Mouse (Mus musculus): Measurements from ENCODE around the gene Actl7a. TPM values are rescaled to one million over a fixed set of nuclear protein-coding genes. Genes with fewer than 3 reads are reported as not detected.

Gene Actl7a
- not detected in 2 replicates for polyA plus RNA-seq (2015; fragmentation: Nextera tagmentation; extraction: Ambion mirVana)

DNA sequence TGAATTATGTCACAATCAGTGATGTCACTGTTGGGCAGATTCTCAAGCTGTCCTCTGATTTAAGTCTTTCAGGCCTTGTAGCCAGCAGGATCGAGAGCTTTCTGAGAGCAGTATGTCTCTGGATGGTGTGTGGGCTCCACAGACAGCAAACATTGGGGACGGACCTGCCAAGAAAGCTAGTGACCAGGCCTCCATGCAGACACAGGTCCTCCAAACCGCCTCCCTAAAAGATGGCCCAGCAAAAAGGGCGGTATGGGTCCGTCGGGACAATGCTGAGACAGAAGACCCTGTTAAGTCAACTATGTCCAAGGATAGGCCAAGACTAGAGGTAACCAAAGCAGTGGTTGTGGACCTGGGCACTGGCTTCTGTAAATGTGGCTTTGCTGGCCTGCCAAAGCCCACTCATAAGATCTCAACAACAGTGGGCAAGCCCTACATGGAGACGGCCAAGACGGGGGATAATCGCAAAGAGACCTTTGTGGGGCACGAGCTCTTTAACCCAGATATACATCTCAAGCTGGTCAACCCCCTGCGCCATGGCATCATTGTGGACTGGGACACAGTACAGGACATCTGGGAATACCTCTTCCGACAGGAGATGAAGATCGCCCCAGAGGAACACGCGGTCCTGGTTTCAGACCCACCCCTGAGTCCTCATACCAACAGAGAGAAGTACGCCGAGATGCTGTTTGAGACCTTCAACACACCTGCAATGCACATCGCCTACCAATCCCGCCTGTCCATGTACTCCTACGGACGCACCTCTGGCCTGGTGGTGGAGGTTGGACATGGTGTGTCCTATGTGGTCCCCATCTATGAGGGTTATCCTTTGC is at the start of gene Actl7a:
Gene Actl7a (plus strand): TSS at position 51 of the 833 bp plus-strand sequence.
- Histone ChIP-seq H3K27ac (replicated peaks) (no peak within 1 kb of the TSS), H3K9me3 (replicated peaks) (no peaks in the 10 kb centered on the region), H3K27me3 (no peaks in the 10 kb centered on the region), H3K9ac (no peak within 1 kb of the TSS), H3K36me3 (replicated peaks) (peaks cover 6% of the 10 kb centered on the region), H3K4me3 (replicated peaks) (no peak within 1 kb of the TSS), H3K4me1 (replicated peaks) (no peaks in the 10 kb centered on the region), H3K4me2 (no peak within 1 kb of the TSS)
- ATAC-seq (ENCODE audit: insufficient read depth) = no peak
- 81% methylated on average over 21 of the region's 21 CpGs for WGBS (ENCODE audit: insufficient replicate concordance)

DNA sequence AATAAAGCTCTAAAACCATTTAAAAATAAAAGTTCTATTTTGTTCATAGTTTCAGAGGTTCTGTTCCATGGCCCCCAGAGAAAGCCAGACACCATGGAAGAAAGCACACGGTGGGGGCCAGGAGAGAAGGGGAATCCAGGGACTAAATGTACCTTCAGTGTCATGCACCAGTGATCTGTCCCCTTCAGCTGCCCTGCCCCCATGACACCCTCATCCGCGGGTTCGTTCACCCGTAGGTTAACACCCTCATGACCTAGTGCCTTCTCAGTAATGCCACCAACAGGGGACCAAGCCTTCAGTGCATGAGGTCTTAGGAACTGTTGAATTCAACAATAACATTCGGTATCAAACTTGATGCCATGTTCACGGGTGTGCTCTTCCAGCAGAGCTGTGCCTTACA is 46.8 kb upstream of the Actl7a start:
- no peaks in the 10 kb centered on the region for H3K27me3 ChIP-seq
- H3K4me1 ChIP-seq (replicated peaks) = no peaks in the 10 kb centered on the region
- no peak overlapping the region for H3K9ac ChIP-seq
- no peaks in the 10 kb centered on the region for H3K9me3 ChIP-seq (replicated peaks)
- H3K27ac ChIP-seq (replicated peaks) = no peak overlapping the region
- no peak overlapping the region for H3K4me2 ChIP-seq
- H3K36me3 ChIP-seq (replicated peaks) = no peaks in the 10 kb centered on the region
- WGBS (ENCODE audit: insufficient replicate concordance) = 74% methylated on average over 7 of the region's 7 CpGs
- ATAC-seq (ENCODE audit: insufficient read depth) = no peak
- no peak overlapping the region for H3K4me3 ChIP-seq (replicated peaks)

DNA sequence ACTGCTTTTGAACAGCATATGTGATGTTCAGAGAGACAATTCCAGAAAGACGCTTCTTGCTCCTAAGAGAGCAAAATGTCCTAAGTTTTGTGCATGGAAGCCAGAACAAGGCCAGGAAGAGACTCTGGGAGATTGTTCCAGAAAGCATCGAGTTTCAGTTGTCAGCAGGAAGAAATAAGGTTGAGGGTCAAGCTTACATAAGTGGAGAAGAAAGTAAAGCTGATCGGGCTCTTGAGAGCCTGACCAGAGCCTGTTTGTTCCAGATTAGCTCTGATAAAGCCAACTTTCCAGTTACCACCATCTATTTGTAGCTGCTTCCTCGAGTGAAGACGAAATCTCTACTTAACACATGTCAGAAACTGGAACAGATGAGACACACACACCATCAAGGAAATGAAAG is 44.5 kb upstream of the Actl7a start:
- H3K27ac ChIP-seq (replicated peaks) = no peak overlapping the region
- H3K27me3 ChIP-seq = no peaks in the 10 kb centered on the region
- WGBS (ENCODE audit: insufficient replicate concordance) = 16% methylated on average over 5 of the region's 5 CpGs

DNA sequence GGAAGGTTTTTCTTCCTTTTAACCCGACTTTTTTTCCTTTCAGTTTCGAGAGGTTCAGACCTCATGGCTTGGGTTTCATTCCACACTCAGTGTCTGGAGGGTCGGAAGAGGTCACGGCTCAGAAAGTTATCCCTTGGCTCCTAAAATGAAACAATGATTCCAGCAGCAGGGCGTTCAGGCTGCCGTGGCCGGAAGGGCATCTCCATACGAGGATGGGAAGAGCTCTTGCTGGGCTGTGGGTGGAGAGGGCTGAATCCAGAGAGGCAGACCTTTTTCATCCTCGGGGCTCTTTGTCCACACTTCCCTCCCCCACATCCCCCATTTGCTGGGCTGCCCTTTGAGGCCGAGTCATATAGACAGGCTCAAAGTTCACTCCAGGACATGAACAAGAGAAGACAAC is 41.0 kb upstream of the Actl7a start:
- Histone ChIP-seq H3K4me3 (replicated peaks) (no peak overlapping the region), H3K36me3 (replicated peaks) (no peaks in the 10 kb centered on the region), H3K27ac (replicated peaks) (no peak overlapping the region), H3K9me3 (replicated peaks) (no peaks in the 10 kb centered on the region), H3K27me3 (no peaks in the 10 kb centered on the region), H3K4me1 (replicated peaks) (no peaks in the 10 kb centered on the region), H3K9ac (no peak overlapping the region), H3K4me2 (peak overlapping the region; percentile 6; the same call in 1 of the 2 replicates)
- 29% methylated on average over 10 of the region's 10 CpGs for WGBS (ENCODE audit: insufficient replicate concordance)
- no peak for ATAC-seq (ENCODE audit: insufficient read depth)

More for the DNA sequence above, 44.5 kb upstream of the Actl7a start:
- no peak overlapping the region for H3K9ac ChIP-seq
- no peak overlapping the region for H3K4me3 ChIP-seq (replicated peaks)
- no peaks in the 10 kb centered on the region for H3K9me3 ChIP-seq (replicated peaks)
- no peak for ATAC-seq (ENCODE audit: insufficient read depth)
- H3K36me3 ChIP-seq (replicated peaks) = no peaks in the 10 kb centered on the region
- no peak overlapping the region for H3K4me2 ChIP-seq
- no peaks in the 10 kb centered on the region for H3K4me1 ChIP-seq (replicated peaks)

DNA sequence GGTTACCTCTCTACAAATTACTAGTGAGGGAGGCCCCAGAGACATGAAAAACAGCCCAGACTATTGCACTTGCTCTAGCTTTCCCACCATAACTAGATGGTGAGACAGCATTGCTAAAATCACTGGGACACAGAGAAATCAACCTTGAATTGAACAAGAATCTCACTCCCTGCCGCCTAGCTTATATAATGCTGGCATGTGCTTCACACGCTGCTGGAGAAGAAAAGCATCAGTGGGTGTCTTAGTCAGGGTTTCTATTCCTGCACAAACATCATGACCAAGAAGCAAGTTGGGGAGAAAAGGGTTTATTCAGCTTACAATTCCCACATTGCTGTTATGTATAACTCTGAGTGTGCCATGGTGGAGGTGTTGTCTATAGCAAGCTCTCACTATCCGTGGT is 30.1 kb upstream of the Actl7a start:
- H3K4me1 ChIP-seq (replicated peaks) = no peaks in the 10 kb centered on the region
- H3K9me3 ChIP-seq (replicated peaks) = no peaks in the 10 kb centered on the region
- H3K27ac ChIP-seq (replicated peaks) = no peak overlapping the region
- H3K36me3 ChIP-seq (replicated peaks) = no peaks in the 10 kb centered on the region
- 67% methylated on average over 3 of the region's 3 CpGs for WGBS (ENCODE audit: insufficient replicate concordance)
- ATAC-seq (ENCODE audit: insufficient read depth) = no peak
- H3K4me3 ChIP-seq (replicated peaks) = no peak overlapping the region
- no peaks in the 10 kb centered on the region for H3K27me3 ChIP-seq
- no peak overlapping the region for H3K9ac ChIP-seq
- H3K4me2 ChIP-seq = no peak overlapping the region

DNA sequence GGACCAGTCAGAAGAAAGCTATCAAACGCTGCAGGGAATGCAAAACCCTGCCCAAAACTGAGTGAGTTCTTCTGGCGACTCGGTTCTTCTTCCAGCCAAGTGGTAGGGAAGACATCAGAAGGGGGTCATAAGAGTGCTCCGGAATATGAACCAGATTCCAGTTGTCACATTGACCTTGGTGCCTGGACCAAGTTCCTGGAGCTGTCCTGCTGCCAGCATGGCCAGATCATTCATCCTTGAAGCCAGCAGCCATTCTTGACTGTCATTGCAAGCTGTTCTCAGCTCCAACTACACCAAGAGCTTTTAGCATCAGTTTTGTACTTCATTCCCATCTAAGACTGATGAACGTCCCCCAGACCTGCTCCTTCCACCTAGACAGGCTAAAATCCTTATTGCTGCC is 26.4 kb upstream of the Actl7a start:
- no peak overlapping the region for H3K4me3 ChIP-seq (replicated peaks)
- no peaks in the 10 kb centered on the region for H3K36me3 ChIP-seq (replicated peaks)
- no peaks in the 10 kb centered on the region for H3K4me1 ChIP-seq (replicated peaks)
- no peaks in the 10 kb centered on the region for H3K27me3 ChIP-seq
- H3K9me3 ChIP-seq (replicated peaks) = no peaks in the 10 kb centered on the region
- WGBS (ENCODE audit: insufficient replicate concordance) = 43% methylated on average over 5 of the region's 5 CpGs
- H3K4me2 ChIP-seq = no peak overlapping the region
- H3K9ac ChIP-seq = no peak overlapping the region
- no peak for ATAC-seq (ENCODE audit: insufficient read depth)
- H3K27ac ChIP-seq (replicated peaks) = no peak overlapping the region

DNA sequence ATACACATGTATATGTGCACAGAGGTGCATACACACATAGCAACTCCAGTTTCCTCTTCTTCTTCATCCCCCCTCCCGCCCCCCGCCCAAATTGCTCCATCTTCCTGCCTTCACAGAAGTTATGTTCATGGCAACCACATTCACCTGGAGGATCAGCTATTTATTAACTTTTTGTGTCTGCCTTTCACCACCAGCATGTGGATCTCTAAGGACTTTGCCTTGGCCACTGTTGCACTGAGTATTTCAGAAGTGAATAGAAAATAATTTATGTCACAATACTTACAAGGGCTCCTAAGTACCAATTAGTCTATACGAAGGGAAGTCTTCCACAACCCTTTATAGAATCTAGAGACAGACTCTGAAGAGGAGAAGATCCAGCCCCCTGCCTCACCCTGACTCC is 25.3 kb upstream of the Actl7a start:
- Histone ChIP-seq H3K27ac (replicated peaks) (no peak overlapping the region), H3K4me2 (no peak overlapping the region), H3K4me1 (replicated peaks) (no peaks in the 10 kb centered on the region), H3K9ac (no peak overlapping the region), H3K4me3 (replicated peaks) (no peak overlapping the region), H3K36me3 (replicated peaks) (no peaks in the 10 kb centered on the region), H3K9me3 (replicated peaks) (no peaks in the 10 kb centered on the region), H3K27me3 (no peaks in the 10 kb centered on the region)
- WGBS (ENCODE audit: insufficient replicate concordance) = 44% methylated on average over 3 of the region's 3 CpGs
- ATAC-seq (ENCODE audit: insufficient read depth) = no peak

DNA sequence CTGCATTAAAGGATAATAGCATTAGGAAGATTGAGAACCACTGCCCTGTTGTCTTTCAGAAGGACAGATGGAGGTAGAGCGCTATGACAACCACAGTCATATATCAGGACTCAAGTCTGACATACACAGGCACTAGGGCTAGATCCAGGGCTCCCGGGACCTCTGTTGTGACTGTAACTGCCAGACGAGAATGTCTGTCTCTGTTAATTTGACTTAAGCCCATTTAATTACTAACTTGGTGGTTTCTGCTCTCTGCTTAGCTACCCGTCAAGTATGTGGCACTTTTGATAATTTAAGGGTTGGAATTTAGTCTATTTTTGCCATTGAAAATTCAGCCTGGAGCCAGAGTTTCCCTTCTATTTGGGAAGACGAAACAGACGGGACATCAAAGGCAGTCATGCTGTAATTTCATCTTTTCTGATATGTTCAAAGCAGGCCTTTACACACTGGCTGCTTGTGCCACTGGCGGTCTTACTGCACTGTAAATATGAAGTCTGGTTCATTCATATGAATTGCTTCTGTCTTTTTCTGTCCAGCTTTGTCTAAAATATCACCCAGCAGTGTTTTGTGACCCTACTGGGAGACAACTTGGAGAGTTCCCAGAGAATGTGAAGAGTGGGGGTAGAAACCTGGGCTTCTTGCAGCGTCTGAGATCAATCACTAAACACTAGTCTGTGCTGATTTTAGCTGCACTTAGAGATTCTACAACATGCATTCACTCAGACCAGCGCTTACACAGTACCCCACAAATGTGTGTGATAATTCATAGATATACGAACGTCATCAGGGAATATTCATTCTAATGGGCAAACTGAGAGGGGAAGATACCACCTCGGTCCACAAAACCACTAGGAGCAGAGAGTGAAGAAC is 24.4 kb upstream of the Actl7a start:
- Histone ChIP-seq H3K9ac (no peak overlapping the region), H3K4me1 (replicated peaks) (no peaks in the 10 kb centered on the region), H3K9me3 (replicated peaks) (no peaks in the 10 kb centered on the region), H3K27me3 (no peaks in the 10 kb centered on the region), H3K4me3 (replicated peaks) (no peak overlapping the region), H3K4me2 (no peak overlapping the region), H3K27ac (replicated peaks) (no peak overlapping the region), H3K36me3 (replicated peaks) (no peaks in the 10 kb centered on the region)
- 56% methylated on average over 12 of the region's 12 CpGs for WGBS (ENCODE audit: insufficient replicate concordance)
- ATAC-seq (ENCODE audit: insufficient read depth) = no peak

DNA sequence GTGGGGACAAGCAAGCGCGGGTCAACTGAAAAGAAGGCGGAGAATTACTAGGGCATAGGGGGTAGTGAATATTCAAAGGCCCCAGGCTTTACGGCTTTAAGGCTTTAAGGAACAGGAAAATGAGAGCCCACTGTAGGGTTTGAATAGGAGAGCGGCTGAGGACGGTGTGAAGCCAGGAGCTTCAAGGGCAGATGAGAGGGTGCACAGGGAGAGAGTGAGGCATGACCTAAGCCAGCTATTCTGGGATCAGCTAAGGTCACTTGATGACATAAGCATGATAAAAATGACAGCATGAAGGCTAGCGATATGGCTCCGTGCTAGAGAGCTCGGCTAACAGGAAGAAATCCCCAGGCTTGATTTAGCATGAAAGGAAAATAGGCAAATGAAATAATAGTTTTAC is 23.8 kb upstream of the Actl7a start:
- Histone ChIP-seq H3K27me3 (no peaks in the 10 kb centered on the region), H3K4me3 (replicated peaks) (no peak overlapping the region), H3K27ac (replicated peaks) (no peak overlapping the region), H3K36me3 (replicated peaks) (no peaks in the 10 kb centered on the region), H3K4me2 (no peak overlapping the region), H3K9ac (no peak overlapping the region), H3K9me3 (replicated peaks) (no peaks in the 10 kb centered on the region), H3K4me1 (replicated peaks) (no peaks in the 10 kb centered on the region)
- no peak for ATAC-seq (ENCODE audit: insufficient read depth)
- WGBS (ENCODE audit: insufficient replicate concordance) = 55% methylated on average over 9 of the region's 9 CpGs

DNA sequence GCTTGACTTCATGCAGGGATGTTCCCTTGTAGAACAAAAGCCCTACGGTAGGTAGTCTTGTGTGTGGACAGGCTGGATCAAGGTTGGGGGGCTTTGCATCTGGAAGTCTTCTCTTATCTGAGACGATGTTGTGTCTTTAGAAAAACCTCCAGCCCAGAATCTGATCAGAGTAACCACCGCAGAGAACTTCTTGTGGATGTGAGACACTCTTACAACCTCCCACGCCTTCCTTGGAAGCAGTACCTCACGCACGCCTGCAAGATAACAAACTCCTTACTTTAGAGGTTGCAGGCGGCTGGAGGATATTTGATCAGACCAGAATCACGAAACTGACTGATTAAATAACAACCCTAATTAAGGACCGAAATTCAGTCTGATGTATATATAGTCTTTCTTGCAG is 22.8 kb upstream of the Actl7a start:
- no peaks in the 10 kb centered on the region for H3K4me1 ChIP-seq (replicated peaks)
- no peak for ATAC-seq (ENCODE audit: insufficient read depth)
- no peak overlapping the region for H3K9ac ChIP-seq
- no peak overlapping the region for H3K4me3 ChIP-seq (replicated peaks)
- no peaks in the 10 kb centered on the region for H3K27me3 ChIP-seq
- no peaks in the 10 kb centered on the region for H3K36me3 ChIP-seq (replicated peaks)
- no peak overlapping the region for H3K27ac ChIP-seq (replicated peaks)
- no peaks in the 10 kb centered on the region for H3K9me3 ChIP-seq (replicated peaks)
- H3K4me2 ChIP-seq = no peak overlapping the region
- 50% methylated on average over 9 of the region's 9 CpGs for WGBS (ENCODE audit: insufficient replicate concordance)

DNA sequence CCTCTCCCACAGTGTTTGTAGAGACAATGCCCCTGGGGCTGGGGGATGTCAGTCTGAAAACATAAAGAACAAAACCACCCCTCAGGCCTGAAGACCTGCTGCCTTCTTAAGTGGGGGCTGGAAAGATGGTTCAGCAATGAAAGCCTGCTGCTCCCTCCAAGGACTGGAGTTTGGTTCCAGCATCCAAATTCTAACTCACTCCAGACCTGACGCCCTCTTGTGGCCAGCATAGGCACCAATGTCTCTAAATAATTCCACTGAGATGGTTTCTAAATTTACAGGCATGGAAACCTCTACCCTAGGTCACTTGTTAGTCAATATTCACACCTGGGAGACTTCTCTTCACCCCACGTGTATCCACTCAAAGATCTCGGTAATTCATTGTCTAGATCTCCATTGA is 21.7 kb upstream of the Actl7a start:
- H3K9ac ChIP-seq = no peak overlapping the region
- no peaks in the 10 kb centered on the region for H3K9me3 ChIP-seq (replicated peaks)
- no peaks in the 10 kb centered on the region for H3K4me1 ChIP-seq (replicated peaks)
- no peaks in the 10 kb centered on the region for H3K36me3 ChIP-seq (replicated peaks)
- WGBS (ENCODE audit: insufficient replicate concordance) = 13% methylated on average over 3 of the region's 3 CpGs
- no peak overlapping the region for H3K4me2 ChIP-seq
- no peak overlapping the region for H3K4me3 ChIP-seq (replicated peaks)
- no peaks in the 10 kb centered on the region for H3K27me3 ChIP-seq
- no peak overlapping the region for H3K27ac ChIP-seq (replicated peaks)
- ATAC-seq (ENCODE audit: insufficient read depth) = no peak

Measured in liver, embryonic 15.5 days (tissue).